Mouse (Mus musculus): Measurements from ENCODE around the gene Hacd2. TPM values are rescaled to one million over a fixed set of nuclear protein-coding genes. Genes with fewer than 3 reads are reported as not detected.

The Hacd2 gene
- polyA plus RNA-seq, 1 experiment from 2014 or later = 37.9 TPM

DNA sequence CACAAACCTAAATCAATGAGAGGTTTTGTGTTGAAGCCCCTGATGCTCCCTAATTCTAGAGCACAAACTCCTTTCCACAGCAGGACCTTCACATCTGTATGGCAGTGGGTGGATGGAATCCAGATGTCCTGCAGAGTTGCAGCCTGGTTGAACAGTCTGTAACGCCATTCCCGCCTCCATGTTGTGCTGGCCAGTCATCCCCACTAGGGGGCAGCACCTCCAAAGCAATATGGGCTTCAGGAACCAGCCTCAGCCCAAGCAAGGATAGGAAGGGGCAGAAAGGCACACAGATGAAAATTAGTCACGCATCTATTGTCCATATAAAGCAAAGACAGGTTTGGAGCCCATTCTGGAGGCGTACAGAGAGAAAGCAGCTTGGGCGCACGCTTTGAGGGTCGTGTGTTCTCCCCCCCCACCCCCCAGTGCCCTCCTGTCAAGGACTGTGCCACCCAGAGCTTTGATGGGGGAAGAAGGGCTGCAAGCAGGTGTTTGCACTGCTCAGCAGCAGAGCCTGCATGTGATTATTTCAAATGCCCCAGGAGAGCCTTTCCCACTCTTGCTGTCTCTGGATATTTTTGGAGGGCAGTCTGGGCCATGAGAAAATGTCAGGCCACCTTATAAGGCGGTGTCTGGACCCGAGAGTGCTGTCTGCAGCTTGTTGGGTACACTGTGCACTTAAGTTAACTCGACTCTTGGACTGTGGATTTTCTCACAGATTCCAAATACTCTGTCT is 88.3 kb downstream of the Hacd2 start:
- WGBS = 28% methylated on average over 10 of the region's 10 CpGs
- 0 out of 2 replicates have a peak overlapping the region, but pooled peaks have one; percentile 30 for H3K27ac ChIP-seq
- ATAC-seq (ENCODE audit: low FRiP score) = peak; percentile 88
- no peaks in the 10 kb centered on the region for H3K9me3 ChIP-seq (replicated peaks)
- H3K4me3 ChIP-seq = 0 out of 2 replicates have a peak overlapping the region, but pooled peaks have one; percentile 7
- no peaks in the 10 kb centered on the region for H3K36me3 ChIP-seq
- peaks cover 14% of the 10 kb centered on the region for H3K4me1 ChIP-seq
- peak overlapping the region; percentile 43 for H3K4me2 ChIP-seq (replicated peaks)
- H3K9ac ChIP-seq = 0 out of 2 replicates have a peak overlapping the region, but pooled peaks have one; percentile 38
- H3K27me3 ChIP-seq = no peaks in the 10 kb centered on the region

DNA sequence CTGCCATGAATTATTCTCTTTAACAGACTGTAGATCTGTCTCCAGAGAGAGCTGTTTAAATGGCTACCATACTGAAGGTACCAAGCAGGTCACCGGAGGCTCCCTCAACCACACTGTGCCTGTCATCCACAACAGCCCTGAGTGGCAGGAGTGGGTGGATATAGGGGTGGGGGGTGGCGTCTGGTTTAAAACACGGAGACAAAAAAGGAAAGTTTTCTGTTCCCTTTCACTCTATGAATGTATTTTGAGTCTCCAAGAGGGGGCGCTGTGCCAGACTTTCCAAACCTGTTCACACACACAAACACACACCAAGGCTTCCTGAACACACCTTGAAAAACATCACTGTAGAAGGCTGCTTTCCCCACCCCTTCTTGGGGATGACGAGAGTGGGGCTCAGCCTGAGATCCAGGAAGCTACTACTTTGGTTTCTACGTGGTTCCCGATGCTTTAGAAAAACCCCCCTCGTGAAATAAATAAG is 89.0 kb downstream of the Hacd2 start:
- peak; percentile 62 for ATAC-seq (ENCODE audit: low FRiP score)
- Histone ChIP-seq H3K4me1 (peaks cover 14% of the 10 kb centered on the region), H3K27ac (no peak overlapping the region), H3K4me2 (replicated peaks) (no peak overlapping the region), H3K36me3 (no peaks in the 10 kb centered on the region), H3K9me3 (replicated peaks) (no peaks in the 10 kb centered on the region), H3K4me3 (no peak overlapping the region), H3K9ac (no peak overlapping the region), H3K27me3 (no peaks in the 10 kb centered on the region)
- 61% methylated on average over 8 of the region's 8 CpGs for WGBS

DNA sequence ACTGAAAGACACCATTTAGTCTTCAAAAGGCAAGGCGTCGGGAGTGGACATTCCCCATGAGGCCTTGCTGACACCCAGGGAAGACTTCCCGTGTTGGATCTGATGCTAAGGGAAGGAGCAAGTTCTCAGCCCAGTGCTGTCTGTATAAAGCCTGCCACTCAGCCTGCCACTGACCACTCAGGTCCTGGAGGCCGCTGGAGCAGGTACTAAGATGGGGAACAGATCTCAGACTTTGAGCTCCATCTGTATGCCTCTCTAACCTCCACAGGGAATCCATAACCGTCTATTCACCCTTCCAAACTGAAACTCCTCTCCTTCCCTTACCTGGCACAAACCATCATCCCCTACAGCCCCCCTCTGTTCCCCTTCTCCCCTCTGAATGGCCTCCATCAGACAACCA is 91.3 kb downstream of the Hacd2 start:
- peaks cover 14% of the 10 kb centered on the region for H3K4me1 ChIP-seq

DNA sequence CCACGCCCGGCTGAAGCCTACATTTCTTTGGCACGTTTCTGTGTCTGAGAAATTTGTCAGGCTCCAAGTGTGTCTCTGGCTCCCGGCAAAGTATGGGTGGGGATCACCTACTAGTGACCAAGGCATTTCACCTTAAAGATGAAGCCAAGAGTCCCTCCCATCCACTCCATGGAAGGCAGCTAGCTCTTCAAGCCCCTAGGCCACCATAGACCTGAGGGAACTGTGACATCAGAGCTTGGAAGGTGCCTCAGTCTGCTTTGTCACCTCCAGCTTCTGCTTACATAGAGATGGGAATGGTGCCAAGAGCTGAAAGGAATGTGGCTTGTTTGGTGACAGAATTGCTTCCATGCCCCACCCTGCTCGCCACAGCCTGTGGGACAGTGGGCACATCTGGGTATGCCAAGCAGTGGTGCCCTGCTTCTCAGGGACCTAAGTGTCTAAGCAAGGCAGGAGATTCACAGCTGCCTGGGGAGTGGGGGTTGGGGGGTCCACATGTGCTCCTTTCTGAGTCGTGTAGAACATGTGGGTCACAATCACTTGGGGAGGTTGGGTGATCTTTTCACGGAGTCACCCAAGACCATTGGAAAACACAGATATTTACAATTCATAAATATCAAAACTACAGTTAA is 94.2 kb downstream of the Hacd2 start:
- Histone ChIP-seq H3K9ac (no peak overlapping the region), H3K27ac (no peak overlapping the region), H3K36me3 (no peaks in the 10 kb centered on the region), H3K27me3 (no peaks in the 10 kb centered on the region), H3K4me2 (replicated peaks) (no peak overlapping the region), H3K4me3 (no peak overlapping the region), H3K9me3 (replicated peaks) (no peaks in the 10 kb centered on the region), H3K4me1 (no peaks in the 10 kb centered on the region)
- 91% methylated on average over 7 of the region's 7 CpGs for WGBS
- ATAC-seq (ENCODE audit: low FRiP score) = no peak

More for the DNA sequence above, 91.3 kb downstream of the Hacd2 start:
- Histone ChIP-seq H3K4me2 (replicated peaks) (no peak overlapping the region), H3K27ac (no peak overlapping the region), H3K4me3 (no peak overlapping the region), H3K9ac (no peak overlapping the region), H3K36me3 (no peaks in the 10 kb centered on the region), H3K9me3 (replicated peaks) (no peaks in the 10 kb centered on the region), H3K27me3 (no peaks in the 10 kb centered on the region)
- WGBS = 89% methylated on average over 5 of the region's 5 CpGs
- ATAC-seq (ENCODE audit: low FRiP score) = no peak

DNA sequence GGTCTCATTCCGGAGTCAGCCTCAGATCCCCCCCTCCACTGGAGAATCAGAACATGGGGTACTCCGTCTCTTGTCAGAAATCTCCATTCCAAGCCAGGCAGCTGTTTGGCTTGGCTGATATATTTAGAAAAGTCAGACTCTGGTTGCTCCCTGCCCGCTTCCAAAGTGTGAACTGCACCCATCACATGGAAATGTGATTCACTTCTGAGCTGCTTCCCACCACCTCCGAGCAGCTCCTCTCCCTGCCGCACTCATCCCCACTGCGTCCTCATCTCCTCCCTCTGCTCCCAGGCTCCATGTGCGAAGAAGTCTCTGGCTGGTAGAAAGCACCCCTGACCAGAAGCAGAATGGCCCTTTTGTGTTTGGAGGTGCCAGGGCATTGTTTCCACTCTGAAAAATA is 95.2 kb downstream of the Hacd2 start:
- no peak for ATAC-seq (ENCODE audit: low FRiP score)
- 64% methylated on average over 7 of the region's 7 CpGs for WGBS
- H3K9ac ChIP-seq = no peak overlapping the region
- no peak overlapping the region for H3K4me3 ChIP-seq
- no peaks in the 10 kb centered on the region for H3K27me3 ChIP-seq
- H3K36me3 ChIP-seq = no peaks in the 10 kb centered on the region
- no peaks in the 10 kb centered on the region for H3K4me1 ChIP-seq
- H3K4me2 ChIP-seq (replicated peaks) = no peak overlapping the region
- H3K27ac ChIP-seq = no peak overlapping the region
- no peaks in the 10 kb centered on the region for H3K9me3 ChIP-seq (replicated peaks)

DNA sequence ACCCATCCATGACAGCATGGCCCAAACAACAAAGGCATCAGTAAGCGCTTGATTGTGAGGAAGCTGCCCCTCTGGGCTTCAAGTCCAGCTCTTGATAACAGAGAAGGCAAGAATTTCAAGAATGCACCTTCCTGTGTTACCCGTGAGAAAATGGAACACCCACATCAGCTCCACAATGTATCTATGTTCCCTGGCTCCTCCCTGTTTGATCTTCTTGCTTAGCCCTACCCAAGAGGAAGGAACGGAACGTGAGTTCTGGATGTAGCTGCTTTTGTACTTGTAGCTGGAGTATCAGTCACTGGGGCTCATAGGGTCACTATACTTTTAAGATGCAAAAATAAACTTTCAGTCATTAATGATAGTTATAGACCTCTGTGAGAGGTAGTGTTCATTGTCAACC is 98.4 kb downstream of the Hacd2 start:
- Histone ChIP-seq H3K9ac (no peak overlapping the region), H3K27ac (no peak overlapping the region), H3K4me2 (replicated peaks) (no peak overlapping the region), H3K4me3 (no peak overlapping the region), H3K36me3 (no peaks in the 10 kb centered on the region), H3K9me3 (replicated peaks) (no peaks in the 10 kb centered on the region), H3K4me1 (0 out of 2 replicates have a peak, but pooled peaks cover 6% of the 10 kb centered on the region), H3K27me3 (no peaks in the 10 kb centered on the region)
- no peak for ATAC-seq (ENCODE audit: low FRiP score)
- WGBS = 79% methylated on average over 4 of the region's 4 CpGs

DNA sequence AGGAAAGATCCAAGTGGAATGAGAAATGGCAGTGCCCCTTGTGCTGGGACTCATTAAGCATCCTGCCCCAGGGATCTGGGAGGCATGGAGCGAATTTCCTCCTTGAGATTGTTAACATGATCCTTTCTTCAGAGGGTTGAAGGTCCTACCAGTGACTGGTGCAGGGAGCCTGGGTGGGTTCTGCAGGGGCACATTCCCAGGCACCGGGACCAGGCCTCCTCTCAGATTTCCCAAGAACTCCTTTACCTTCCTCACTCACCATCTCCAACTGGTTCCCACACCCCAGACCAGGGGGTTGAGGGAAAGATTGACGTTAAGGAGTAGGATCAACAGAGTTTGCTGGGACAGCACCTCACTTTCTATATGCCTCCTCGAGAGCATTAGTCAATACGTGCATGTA is 105.0 kb downstream of the Hacd2 start:
- H3K9ac ChIP-seq = no peak overlapping the region
- no peak for ATAC-seq (ENCODE audit: low FRiP score)
- 0 out of 2 replicates have a peak, but pooled peaks cover 6% of the 10 kb centered on the region for H3K4me1 ChIP-seq
- WGBS = 78% methylated on average over 5 of the region's 5 CpGs
- no peaks in the 10 kb centered on the region for H3K9me3 ChIP-seq (replicated peaks)
- H3K27ac ChIP-seq = no peak overlapping the region
- no peaks in the 10 kb centered on the region for H3K27me3 ChIP-seq
- H3K36me3 ChIP-seq = no peaks in the 10 kb centered on the region
- H3K4me2 ChIP-seq (replicated peaks) = no peak overlapping the region
- H3K4me3 ChIP-seq = no peak overlapping the region

DNA sequence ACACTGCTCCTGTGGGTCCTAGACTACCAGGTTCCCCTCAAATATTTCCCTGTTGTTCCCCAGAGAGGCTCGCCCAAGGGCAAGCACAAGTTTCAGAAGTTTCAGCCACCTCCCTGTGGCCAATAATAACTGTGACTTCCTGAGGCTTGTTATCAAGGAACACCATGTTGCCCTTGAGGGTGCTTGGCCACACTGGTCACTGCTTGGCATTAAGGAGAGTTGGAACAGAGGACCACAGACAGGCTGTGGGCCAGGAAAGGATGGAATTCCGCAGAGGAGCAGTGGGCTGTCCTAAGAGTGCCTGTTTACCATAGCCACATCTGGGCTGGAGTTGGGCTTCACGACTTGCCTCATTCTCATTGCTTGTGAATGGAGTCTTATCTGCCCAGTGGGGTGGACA is 107.9 kb downstream of the Hacd2 start:
- Histone ChIP-seq H3K36me3 (no peaks in the 10 kb centered on the region), H3K4me1 (no peaks in the 10 kb centered on the region), H3K9ac (no peak overlapping the region), H3K27me3 (no peaks in the 10 kb centered on the region), H3K4me2 (replicated peaks) (no peak overlapping the region), H3K27ac (no peak overlapping the region), H3K9me3 (replicated peaks) (no peaks in the 10 kb centered on the region), H3K4me3 (no peak overlapping the region)
- no peak for ATAC-seq (ENCODE audit: low FRiP score)
- WGBS = 94% methylated on average over 3 of the region's 3 CpGs

DNA sequence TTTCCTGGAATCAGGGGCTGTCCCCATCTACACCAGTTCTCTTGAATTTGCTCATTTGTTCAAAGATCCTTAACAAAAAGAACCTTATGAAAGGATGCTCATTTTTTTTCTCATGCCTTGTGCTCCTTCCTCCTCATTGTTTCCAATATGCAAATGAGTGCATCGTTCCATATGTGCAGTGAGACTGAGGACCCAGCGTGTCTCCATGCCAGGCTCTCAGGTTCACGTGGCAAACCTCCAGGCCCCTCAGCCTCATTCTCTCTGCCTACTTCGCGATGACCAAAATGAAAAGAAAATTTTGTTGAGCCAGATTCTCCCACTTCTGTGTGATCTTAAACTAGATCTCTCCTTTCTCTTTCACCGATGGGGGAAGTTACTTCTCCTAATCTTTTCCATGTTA is 117.2 kb downstream of the Hacd2 start:
- Histone ChIP-seq H3K4me2 (replicated peaks) (no peak overlapping the region), H3K27ac (no peak overlapping the region), H3K9ac (no peak overlapping the region), H3K36me3 (no peaks in the 10 kb centered on the region), H3K9me3 (replicated peaks) (no peaks in the 10 kb centered on the region), H3K4me3 (no peak overlapping the region), H3K4me1 (peaks cover 20% of the 10 kb centered on the region), H3K27me3 (no peaks in the 10 kb centered on the region)
- no peak; the same call in 1 of the 2 replicates for ATAC-seq (ENCODE audit: low FRiP score)
- 52% methylated on average over 6 of the region's 6 CpGs for WGBS

DNA sequence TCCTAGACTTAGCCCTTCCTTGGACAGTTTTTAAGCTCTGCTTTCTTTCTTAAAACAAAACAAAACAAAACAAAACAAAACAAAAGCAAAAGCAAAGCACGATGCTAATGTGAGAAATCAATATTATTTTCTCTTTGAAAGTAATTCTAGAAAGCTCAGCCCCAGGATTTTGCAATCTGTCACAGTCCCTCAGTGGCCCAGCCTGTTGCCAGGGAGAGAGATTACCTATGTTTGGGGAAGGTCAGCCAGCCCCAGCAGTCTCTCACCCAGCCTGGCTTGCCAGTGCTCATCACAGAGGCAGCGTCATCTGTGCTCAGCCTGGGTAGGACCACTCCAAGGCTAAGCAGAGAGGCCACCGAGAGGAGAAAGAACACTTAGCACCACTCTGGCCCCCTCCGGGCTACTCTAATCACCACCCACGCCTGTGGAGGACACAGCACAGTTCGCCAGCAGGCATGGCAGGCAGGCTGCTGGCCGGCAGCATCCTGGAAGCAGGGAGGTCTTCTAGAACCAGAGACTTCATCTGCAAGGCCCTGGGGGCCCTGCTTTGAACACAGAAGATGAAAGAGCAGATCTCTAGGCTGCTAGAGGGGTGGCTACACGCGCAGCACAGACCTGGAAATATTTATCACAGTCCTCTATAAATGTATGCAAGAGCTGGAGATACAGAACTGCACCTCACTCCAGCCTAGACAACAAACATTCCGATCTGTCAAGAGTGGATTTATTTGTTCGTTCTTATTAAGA is 117.8 kb downstream of the Hacd2 start:
- ATAC-seq (ENCODE audit: low FRiP score) = peak; percentile 60; the same call in 1 of the 2 replicates
- H3K9me3 ChIP-seq (replicated peaks) = 0 out of 2 replicates have a peak, but pooled peaks cover under 1% of the 10 kb centered on the region
- no peaks in the 10 kb centered on the region for H3K36me3 ChIP-seq
- peak overlapping the region; percentile 73 for H3K27ac ChIP-seq
- no peak overlapping the region for H3K9ac ChIP-seq
- H3K4me1 ChIP-seq = peaks cover 20% of the 10 kb centered on the region
- H3K4me3 ChIP-seq = no peak overlapping the region
- no peaks in the 10 kb centered on the region for H3K27me3 ChIP-seq
- WGBS = 26% methylated on average over 11 of the region's 11 CpGs
- peak overlapping the region; percentile 27; the same call in 1 of the 2 replicates for H3K4me2 ChIP-seq (replicated peaks)

DNA sequence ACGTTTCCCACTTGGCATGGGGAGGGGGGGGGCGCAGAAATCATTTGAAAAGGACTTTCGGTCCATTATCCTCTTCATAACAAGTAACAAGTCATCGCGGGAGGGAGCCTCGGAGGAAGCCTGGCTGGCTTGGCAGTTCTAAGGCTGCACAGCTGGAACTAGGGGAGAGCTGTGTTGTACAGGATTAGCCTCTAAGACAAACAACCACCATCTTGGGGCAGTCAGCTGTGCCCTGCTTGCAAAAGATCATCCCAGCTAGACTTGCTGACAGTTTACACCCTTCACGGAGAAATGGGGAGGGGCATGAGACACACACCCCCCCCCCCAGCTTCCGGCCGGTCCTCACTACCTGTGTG is 118.4 kb downstream of the Hacd2 start:
- 41% methylated on average over 9 of the region's 9 CpGs for WGBS
- ATAC-seq (ENCODE audit: low FRiP score) = peak; percentile 56; the same call in 1 of the 2 replicates
- peak overlapping the region; percentile 23; the same call in 1 of the 2 replicates for H3K27ac ChIP-seq

DNA sequence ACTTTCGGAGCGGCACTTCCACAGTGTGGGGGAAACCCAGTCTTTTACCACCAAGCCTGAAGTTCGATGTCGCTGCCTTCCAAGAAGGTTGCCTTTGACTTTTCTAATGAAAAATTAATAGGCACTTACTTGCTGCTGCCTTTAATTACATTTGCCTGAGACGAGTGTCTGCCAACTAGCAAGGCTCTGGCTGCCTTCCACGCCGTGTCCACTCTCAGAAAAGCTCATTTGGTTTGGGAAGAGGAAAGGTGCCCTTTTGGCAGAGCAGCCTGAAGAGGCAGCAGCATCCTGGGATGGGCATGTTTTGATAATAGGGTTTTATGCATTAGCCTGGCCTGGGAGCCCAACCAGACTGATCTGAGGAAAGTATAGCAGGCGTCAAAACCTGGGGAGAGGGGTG is 119.6 kb downstream of the Hacd2 start:
- H3K27me3 ChIP-seq = no peaks in the 10 kb centered on the region
- ATAC-seq (ENCODE audit: low FRiP score) = no peak
- H3K4me1 ChIP-seq = peaks cover 20% of the 10 kb centered on the region
- H3K9ac ChIP-seq = no peak overlapping the region
- H3K36me3 ChIP-seq = no peaks in the 10 kb centered on the region
- no peak overlapping the region for H3K4me3 ChIP-seq
- WGBS = 82% methylated on average over 8 of the region's 8 CpGs
- no peak overlapping the region for H3K4me2 ChIP-seq (replicated peaks)
- H3K27ac ChIP-seq = no peak overlapping the region
- 0 out of 2 replicates have a peak, but pooled peaks cover 3% of the 10 kb centered on the region for H3K9me3 ChIP-seq (replicated peaks)

More for the DNA sequence above, 118.4 kb downstream of the Hacd2 start:
- H3K4me3 ChIP-seq = no peak overlapping the region
- H3K27me3 ChIP-seq = no peaks in the 10 kb centered on the region
- H3K4me2 ChIP-seq (replicated peaks) = 0 out of 2 replicates have a peak overlapping the region, but pooled peaks have one; percentile 27
- H3K9ac ChIP-seq = no peak overlapping the region
- peaks cover 20% of the 10 kb centered on the region for H3K4me1 ChIP-seq
- no peaks in the 10 kb centered on the region for H3K36me3 ChIP-seq
- H3K9me3 ChIP-seq (replicated peaks) = 0 out of 2 replicates have a peak, but pooled peaks cover 3% of the 10 kb centered on the region
